Mouse (Mus musculus) colon, adult 2 months (tissue): Measurements from ENCODE around the gene Akr1cl. TPM values are rescaled to one million over a fixed set of nuclear protein-coding genes. Genes with fewer than 3 reads are reported as not detected.

ENCODE experiments used
- polyA plus RNA-seq: library from polyadenylated mRNA; depleted of rRNA; stranded (reverse); fragments of >200 nt; gene quantifications from 2 replicates; pipeline ENCODE4 v1.2.3, GENCODE M21; 2012; rRNA removed

Akr1cl gene
- polyA plus RNA-seq = not detected in 2 replicates

DNA sequence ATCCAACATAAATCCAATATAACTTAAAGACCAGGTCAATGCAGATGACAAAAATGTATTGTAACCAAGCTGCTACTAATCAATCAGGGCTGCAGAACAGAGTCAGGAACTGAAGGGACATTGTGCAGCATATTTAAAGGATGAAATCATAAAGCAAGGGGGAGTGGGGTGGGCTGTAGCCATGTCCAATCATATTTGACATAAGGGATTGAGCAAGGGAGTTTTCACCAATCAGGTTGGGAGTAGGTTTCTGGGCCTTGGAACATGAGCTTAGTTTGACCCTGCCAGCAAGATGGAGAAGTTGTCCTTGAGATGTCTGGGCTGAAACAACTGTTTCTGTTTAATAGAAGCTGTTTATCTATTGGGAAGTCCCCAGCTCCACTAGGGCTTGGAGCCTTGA is at the start of gene Akr1cl:
Akr1cl (minus strand) TSS at position 119 of the 400 bp plus-strand sequence.

DNA sequence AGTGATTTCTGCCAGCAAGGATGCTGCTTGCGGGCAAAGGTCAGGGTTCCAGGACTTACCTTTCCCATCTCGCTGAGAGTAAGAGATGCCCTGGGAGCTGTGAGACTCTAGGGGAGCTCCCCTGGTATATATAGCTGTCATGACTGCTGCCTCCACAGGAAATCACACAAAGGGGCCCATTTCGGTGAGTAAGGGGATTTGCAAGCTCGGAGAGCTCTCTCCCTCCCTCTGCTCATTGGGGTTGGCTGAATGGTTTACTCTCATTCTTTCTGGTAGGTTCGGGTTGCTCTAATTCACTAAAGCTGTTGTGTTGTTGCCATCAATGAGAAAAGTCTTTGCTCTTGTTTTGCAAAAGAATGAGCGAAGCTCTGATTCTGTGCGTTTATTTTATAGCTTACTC is 49.6 kb upstream of the Akr1cl start, which contains the start of gene Crygb:
Crygb (minus strand) TSS at position 101 of the 400 bp plus-strand sequence.

DNA sequence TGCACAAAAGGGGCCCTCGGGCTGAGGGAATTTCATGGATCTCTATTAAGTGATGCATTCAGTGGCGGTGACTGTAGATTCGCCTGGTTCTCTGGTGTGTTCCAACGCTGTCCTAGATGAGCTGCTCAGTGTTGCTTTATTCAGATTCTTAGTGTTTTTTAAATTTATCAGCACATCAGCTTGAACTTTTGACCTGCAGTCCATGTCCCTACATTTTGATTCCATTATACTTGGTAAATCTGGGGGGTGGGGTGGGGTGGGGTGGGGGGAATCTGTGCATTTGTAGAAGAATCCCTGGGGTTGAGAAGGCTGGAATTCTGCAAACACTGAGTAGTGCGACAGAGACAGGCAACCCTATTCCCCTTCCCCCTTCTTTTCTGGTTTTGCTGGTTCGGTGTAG is 41.0 kb upstream of the Akr1cl start, which contains the start of gene Crygc:
Crygc (minus strand) TSS at position 101 of the 400 bp plus-strand sequence.

DNA sequence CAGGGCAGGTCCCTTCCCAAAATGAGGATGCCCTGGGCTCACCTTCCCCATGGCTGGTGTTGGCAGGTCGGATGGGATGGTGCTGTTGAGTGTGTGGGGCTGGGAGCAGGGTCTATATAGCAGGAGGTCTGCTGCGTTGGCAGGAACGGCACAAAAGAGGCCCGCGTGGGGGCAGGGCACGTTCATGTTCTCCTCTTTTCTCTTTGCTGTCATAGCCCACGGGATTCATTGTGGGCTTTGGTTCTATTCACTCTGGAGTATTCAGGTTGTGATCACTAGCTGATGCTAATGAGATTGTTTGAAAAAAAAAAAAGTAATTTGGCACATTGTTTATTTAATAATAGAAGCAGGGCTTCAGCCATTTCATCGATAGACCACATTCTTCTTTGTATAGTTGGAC is 30.8 kb upstream of the Akr1cl start, which contains the start of gene Crygd:
Crygd (minus strand) TSS at position 101 of the 400 bp plus-strand sequence.

DNA sequence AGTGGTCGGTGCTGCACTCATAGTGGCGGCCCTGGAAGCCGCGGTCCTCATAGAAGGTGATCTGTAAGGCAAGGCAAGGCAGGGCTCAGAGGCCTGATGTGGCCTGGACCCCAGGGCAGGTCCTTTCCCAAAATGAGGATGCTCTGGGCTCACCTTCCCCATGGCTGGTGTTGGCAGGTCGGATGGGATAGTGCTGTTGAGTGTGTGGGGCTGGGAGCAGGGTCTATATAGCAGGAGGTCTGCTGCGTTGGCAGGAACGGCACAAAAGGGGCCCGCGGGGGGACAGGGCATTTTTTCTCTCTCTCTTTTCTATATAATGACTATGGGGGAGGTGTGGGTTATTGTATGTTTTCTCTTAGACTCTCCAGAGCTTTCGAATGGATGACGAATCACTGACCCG is 18.4 kb upstream of the Akr1cl start, which contains the start of gene Cryge:
Cryge (minus strand) TSS at position 198 of the 400 bp plus-strand sequence.

Other genes starting within 250 kb of the Akr1cl start
- 1.4 and 1.5 TPM in 2 replicates for gene Plekhm3, start 75.9 kb downstream of the Akr1cl start, polyA plus RNA-seq
- gene Cryge, start 18.4 kb upstream of the Akr1cl start, polyA plus RNA-seq = not detected in 2 replicates
- gene Crygd, start 30.7 kb upstream of the Akr1cl start, polyA plus RNA-seq = not detected in 2 replicates
- not detected in 2 replicates for gene Crygc, start 40.9 kb upstream of the Akr1cl start, polyA plus RNA-seq
- gene Crygb, start 49.5 kb upstream of the Akr1cl start, polyA plus RNA-seq = not detected in 2 replicates
- gene Cryga, start 70.6 kb upstream of the Akr1cl start, polyA plus RNA-seq = 0.29 TPM in 1 of 2 replicates, not detected in the other
- gene Gm28845, start 86.8 kb upstream of the Akr1cl start, polyA plus RNA-seq = not detected in 2 replicates
- not detected in 2 replicates for gene D630023F18Rik, start 90.5 kb upstream of the Akr1cl start, polyA plus RNA-seq
- gene Idh1, start 153.7 kb upstream of the Akr1cl start, polyA plus RNA-seq = 21.2 and 23.7 TPM in 2 replicates
- 4.5 and 6.1 TPM in 2 replicates for gene Pikfyve, start 153.9 kb upstream of the Akr1cl start, polyA plus RNA-seq
- not detected in 2 replicates for gene Pth2r, start 249.3 kb upstream of the Akr1cl start, polyA plus RNA-seq